Mouse (Mus musculus): Measurements from ENCODE around the gene Slc45a2.
A peak's percentile ranks its signal among the peaks of the same experiment; 100 is the strongest.

DNA sequence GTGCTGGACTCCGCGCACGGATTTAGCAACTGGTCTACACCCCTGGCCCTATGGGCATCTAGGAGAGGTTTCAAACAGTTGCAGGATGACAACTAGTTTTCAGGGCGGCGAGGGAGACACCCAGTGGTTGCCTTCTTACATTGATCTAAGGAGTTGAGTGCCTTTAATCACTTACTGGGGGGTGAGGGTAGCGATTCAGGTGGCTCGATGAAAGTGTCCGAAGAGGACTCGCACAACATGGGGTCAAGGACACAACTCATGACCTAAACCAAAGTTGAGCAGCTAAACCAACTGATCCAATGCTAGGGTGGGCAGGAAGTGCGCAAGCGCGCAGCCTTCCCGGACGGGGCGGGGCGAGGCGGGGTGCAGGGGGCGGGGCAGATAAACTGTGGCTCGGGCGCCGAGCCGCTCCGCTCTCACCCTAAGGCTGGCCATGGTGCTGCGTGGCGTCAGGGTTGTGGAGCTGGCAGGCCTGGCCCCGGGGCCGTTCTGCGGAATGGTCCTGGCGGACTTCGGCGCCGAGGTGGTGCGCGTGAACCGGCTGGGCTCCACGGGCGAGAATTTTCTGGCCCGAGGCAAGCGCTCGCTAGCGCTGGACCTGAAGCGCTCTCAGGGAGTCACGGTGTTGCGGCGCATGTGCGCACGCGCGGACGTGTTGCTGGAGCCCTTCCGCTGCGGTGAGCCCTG, 19.0 kb upstream of the Slc45a2 start, which contains the start of gene Amacr:
- TF ChIP-seq POLR2A (IDR thresholded peaks at IDR 0.05; ENCODE audit: insufficient read depth, low read depth, low read length) (peak; percentile 93), EP300 (IDR thresholded peaks at IDR 0.05; ENCODE audit: insufficient read depth, low read depth, low read length) (no peak), CTCF (IDR thresholded peaks at IDR 0.05) (peak; percentile 58)
